Comparison of ENCODE assay signal across 8 mouse cellular contexts in the genomic region with DNA sequence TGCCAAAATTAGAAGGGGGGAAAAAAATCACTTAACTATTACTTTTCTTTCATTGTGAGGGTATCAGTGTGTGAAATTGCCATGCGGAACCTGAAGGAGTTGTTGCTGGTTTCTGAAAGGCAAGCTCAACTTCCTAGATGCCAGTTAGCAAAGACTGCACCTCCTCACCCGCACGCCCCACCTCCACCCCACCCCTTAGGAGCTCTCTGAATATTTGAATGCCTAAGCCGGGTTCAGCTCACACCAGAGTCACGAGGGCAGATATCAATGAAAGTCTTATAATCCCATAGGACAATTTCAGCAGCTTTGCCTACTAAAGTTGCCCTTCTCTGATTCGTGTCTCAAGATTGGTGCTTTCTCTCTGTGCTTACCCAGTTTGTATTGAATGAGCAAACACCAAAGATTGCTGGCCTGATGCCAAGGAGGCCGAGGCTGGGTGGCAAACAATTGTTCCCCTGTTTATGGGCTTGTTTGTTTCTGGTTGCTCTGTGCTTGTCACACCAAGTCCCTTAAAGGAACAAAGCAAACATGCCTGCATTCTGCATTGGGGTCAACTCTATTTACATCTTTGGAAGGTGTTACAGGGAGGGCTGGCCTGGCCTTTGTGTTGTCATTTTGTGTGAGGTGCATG. TPM values are rescaled to one million over a fixed set of nuclear protein-coding genes. Genes with fewer than 3 reads are reported as not detected.
DNase-seq lines count a peak whose midpoint lies in the region; ATAC-seq and TF ChIP-seq lines count a peak whose summit lies in the region.

No protein-coding gene starts in this region.

- no peak overlapping the region for H3K4me3 ChIP-seq in hindbrain, postnatal 0 days (ENCODE audit: low read length)
- H3K4me3 ChIP-seq in neural tube, embryonic 15.5 days (replicated peaks), result no peak overlapping the region

- no peak for TF ChIP-seq CTCF in hindbrain, postnatal 0 days (IDR thresholded peaks at IDR 0.05; ENCODE audit: low read depth)

- H3K27me3 ChIP-seq in hindbrain, postnatal 0 days (ENCODE audit: insufficient read depth, low read length), result no peaks in the 10 kb centered on the region
- no peaks in the 10 kb centered on the region for H3K27me3 ChIP-seq in neural tube, embryonic 15.5 days (replicated peaks)

- H3K4me2 ChIP-seq in hindbrain, postnatal 0 days (ENCODE audit: low read depth, low read length), result peak overlapping the region; percentile 21; the same call in 1 of the 2 replicates
- 0 out of 2 replicates have a peak overlapping the region, but pooled peaks have one; percentile 2 for H3K4me2 ChIP-seq in neural tube, embryonic 15.5 days

- H3K4me1 ChIP-seq in hindbrain, postnatal 0 days (ENCODE audit: insufficient read depth, low read length), result peaks cover 6% of the 10 kb centered on the region; the same call in 1 of the 2 replicates
- H3K4me1 ChIP-seq in neural tube, embryonic 15.5 days, result peaks cover 26% of the 10 kb centered on the region

- 0 out of 2 replicates have a peak overlapping the region, but pooled peaks have one; percentile 15 for H3K27ac ChIP-seq in hindbrain, postnatal 0 days
- H3K27ac ChIP-seq in neural tube, embryonic 15.5 days (replicated peaks), result 0 out of 2 replicates have a peak overlapping the region, but pooled peaks have one; percentile 4

- no peaks in the 10 kb centered on the region for H3K36me3 ChIP-seq in hindbrain, postnatal 0 days (ENCODE audit: insufficient read depth, low read length)
- H3K36me3 ChIP-seq in neural tube, embryonic 15.5 days, result no peaks in the 10 kb centered on the region

- intact Hi-C loops in left cerebral cortex, postnatal 36 days (cut with DNase I), result no loop called here

- DNase-seq in adrenal gland, adult 2 months, result peak; percentile 6
- no peak for DNase-seq in adrenal gland, adult 8-10 months
- DNase-seq in ovary, postnatal 36 days (ENCODE audit: low spot score), result peak; percentile 27
- DNase-seq in ovary, postnatal 10 days (ENCODE audit: low spot score), result no peak
- DNase-seq in hindbrain, postnatal 0 days (ENCODE audit: low spot score), result peak; percentile 71
- DNase-seq in left cerebral cortex, postnatal 36 days (ENCODE audit: low spot score in 2 of 2), result peak; percentile 22 to 26

- H3K9ac ChIP-seq in hindbrain, postnatal 0 days (replicated peaks; ENCODE audit: low read length), result no peak overlapping the region
- H3K9ac ChIP-seq in neural tube, embryonic 15.5 days (replicated peaks), result no peak overlapping the region

- no peaks in the 10 kb centered on the region for H3K9me3 ChIP-seq in hindbrain, postnatal 0 days (ENCODE audit: low read length)
- H3K9me3 ChIP-seq in neural tube, embryonic 15.5 days (replicated peaks), result no peaks in the 10 kb centered on the region

- ATAC-seq in hindbrain, postnatal 0 days, result peak; percentile 63; the same call in 1 of the 2 replicates
- no peak for ATAC-seq in neural tube, embryonic 15.5 days (ENCODE audit: low FRiP score)
- no peak for ATAC-seq in megakaryocyte, adult 5-6 weeks (ENCODE audit: poor library complexity, severe bottlenecking)

- WGBS in hindbrain, postnatal 0 days, result 25% methylated on average over 7 of the region's 7 CpGs
- 29% methylated on average over 7 of the region's 7 CpGs for WGBS in neural tube, embryonic 15.5 days

RNA-seq across cellular contexts. Expression of a gene that starts 4.6 kb away (rescaled TPM):
- not detected for total RNA-seq in adrenal gland, adult 2 months (2021)
- polyA plus RNA-seq in adrenal gland, adult 2 months (2012; rRNA removed), result not detected in 2 replicates
- under 1 TPM in 1 of 4 experiments, not detected in 3; 0.25 TPM for total RNA-seq in adrenal gland, adult 8-10 months (2022)
- total RNA-seq in hindbrain, postnatal 0 days (2014; rRNA removed), result not detected in 2 replicates
- 0.31 TPM in 1 of 2 replicates, not detected in the other for polyA plus RNA-seq in hindbrain, postnatal 0 days (2015; fragmentation: Nextera tagmentation; extraction: Ambion mirVana)
- total RNA-seq in left cerebral cortex, postnatal 36 days (2021), result not detected
- polyA plus RNA-seq in neural tube, embryonic 15.5 days (2015; fragmentation: Nextera tagmentation; extraction: Ambion mirVana), result 0.31 and 0.33 TPM in 2 replicates
- not detected in 2 replicates for total RNA-seq in megakaryocyte, adult 5-6 weeks (2015)
- not detected in 2 replicates for total RNA-seq in megakaryocyte, adult 5-6 weeks (2017)

Comparison
In these comparisons a context has a peak if more than half of its experiments do, and no peak if none do; other contexts are left out.
1. DNase-seq: peak in adrenal gland, adult 2 months (single experiment), ovary, postnatal 36 days (single experiment), hindbrain, postnatal 0 days (single experiment) and left cerebral cortex, postnatal 36 days (2 of 2); none in adrenal gland, adult 8-10 months (single experiment) and ovary, postnatal 10 days (single experiment).